Mouse (Mus musculus): Measurements from ENCODE around the gene Rb1.

GRCm38 (mm10) chr14:73293616-73294015 lies 32.0 kb downstream of the Rb1 start:
- TF ChIP-seq POLR2A (IDR thresholded peaks at IDR 0.05; ENCODE audit: low read depth, low read length) (no peak), CTCF (IDR thresholded peaks at IDR 0.05; ENCODE audit: extremely low read depth, insufficient read length, insufficient replicate concordance, low read depth, low read length) (no peak)
